Mouse (Mus musculus) kidney, adult 2 months (tissue): Measurements from ENCODE around the gene Sgta.

Experiments
- CTCF ChIP-seq: fragments of 200-500 bp; conservative IDR thresholded peaks from 2 replicates; pipeline ENCODE4 v1.5.1; 2011; ENCODE audit warnings: low read depth, mild to moderate bottlenecking, control low read depth, low read length, moderate library complexity, mixed read lengths; ENCODE audit not compliant: insufficient read depth, insufficient read length
- POLR2A ChIP-seq: fragments of 200-500 bp; IDR thresholded peaks from one replicate; pipeline ENCODE4 v1.6.1; 2011; ENCODE audit warnings: low read depth, low read length, control low read depth

DNA sequence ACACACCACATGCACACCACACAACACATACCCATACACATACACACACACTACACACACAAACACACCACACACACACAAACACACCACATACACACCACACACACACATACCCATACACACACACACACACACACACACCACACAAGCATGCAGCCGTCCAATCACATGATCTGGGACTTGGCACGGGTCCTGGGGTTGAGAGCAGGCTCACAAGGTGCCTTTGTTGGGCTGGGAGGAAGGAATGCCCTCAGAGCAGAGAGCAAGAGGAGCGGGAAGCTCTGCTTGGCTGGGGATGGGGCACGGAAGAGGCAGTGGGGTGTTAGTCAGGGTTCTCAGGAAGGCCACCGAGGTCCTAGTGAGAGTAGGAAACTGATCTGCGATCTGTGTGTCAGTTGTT is 49.1 kb downstream of the Sgta start:
- TF ChIP-seq POLR2A (no peak), CTCF (no peak)
